Mouse (Mus musculus): ENCODE results near the gene Myrip.

The Myrip gene

DNA sequence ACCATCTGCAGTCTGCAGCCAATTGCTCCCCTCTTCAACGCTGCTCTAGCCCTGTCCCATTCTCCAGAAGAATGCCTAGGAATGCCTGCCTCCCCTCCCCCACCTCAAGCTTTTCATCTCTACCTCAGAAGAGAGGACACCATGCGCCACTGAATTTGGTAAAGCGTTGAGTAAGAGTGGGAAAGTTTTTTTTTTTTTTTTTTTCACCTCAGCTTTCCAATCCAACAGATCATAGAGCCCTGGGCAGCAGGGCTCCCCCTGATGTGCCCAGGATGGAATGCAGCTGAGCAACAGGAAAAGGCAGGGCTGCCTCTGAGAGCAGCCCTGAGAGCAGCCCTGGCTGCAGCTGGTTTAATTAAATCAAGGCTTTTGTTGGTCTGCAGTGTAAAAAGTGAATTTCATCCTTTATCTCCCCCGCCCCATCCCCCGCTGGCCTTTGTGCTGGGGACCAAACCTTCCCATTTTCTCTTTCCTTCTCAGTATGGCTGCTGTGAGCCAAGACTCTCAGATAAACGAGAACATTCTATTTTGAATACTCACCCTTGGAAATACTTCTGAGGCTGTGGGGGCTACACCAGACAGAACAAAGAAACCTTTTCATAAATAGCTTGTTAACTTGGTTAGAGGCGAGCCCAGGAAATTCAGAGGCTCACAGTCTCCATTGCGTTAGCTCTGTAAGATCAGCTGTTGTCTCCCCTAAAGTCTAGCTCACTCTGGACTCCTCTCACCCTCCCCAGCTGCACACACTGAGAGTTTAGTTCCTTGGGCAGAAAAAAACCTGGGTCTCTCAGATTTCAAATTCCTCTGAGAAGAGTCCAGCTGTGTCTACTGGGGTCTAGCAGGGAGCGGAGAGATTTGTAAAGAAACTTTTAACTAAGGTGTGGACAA lies 154.7 kb downstream of the Myrip start:
- no peak for DNase-seq (ENCODE audit: low spot score in 2 of 2)

DNA sequence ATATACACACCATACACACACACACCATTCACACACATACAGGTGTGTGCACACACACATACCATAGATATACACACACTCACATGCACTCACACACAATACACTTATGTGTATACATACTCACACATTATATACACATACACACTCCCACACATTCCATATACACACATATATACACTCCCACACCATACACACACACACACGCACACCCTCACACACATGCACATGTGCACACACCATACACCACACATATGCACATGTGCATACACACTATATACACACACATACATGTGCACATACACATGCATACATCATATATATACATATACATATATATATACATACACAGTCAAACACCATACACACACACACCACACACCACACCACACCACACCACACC lies 169.1 kb downstream of the Myrip start:
- no peak for DNase-seq (ENCODE audit: low spot score in 2 of 2)

- DNase-seq (ENCODE audit: low spot score in 2 of 2), result no peak
These were observed 180.3 kb downstream of the Myrip start for GRCm38 (mm10) chr9:120481644-120482043.

DNA sequence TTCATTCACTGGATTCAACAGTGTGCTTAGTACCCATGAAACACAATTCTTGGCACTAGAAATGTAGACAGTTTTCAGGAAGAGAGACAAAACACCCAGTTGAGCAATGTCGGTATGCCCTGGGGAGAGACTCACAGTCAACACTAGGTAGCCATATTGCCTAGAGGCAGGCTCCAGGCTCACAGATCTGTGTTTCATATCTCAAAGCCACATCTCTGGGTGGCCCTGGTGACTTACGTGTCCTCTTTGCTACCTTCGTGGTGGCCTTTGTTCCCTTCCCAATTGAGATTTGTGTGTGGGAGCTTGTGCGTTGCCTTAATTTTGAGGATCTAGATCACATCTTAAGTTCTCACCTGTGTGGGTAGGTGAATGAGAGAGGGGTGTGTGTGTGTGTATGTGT lies 181.1 kb downstream of the Myrip start:
- DNase-seq (ENCODE audit: low spot score in 2 of 2), result no peak

DNA sequence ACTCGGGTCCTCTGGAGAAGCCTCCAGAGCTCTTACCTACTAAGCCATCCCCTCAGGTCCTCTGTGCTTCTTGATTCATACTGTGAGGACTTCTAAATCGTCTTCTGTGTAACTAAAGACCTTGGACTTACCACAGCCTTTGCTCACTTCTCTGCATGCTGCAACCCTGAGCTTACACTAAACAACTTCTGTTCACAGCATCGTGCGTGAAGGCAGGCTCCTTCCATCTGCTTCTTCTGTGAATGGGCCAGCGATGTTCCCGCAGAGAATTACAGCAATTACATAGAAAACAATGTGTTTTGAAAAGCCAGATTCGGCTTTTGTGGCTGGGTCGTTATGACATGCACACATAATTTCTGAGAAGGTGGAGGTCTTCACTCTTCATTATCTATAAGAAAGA lies 181.8 kb downstream of the Myrip start:
- DNase-seq (ENCODE audit: low spot score in 2 of 2), result no peak

GRCm38 (mm10) chr9:120487076-120487475 lies 185.8 kb downstream of the Myrip start:
- DNase-seq (ENCODE audit: low spot score in 2 of 2), result no peak

- no peak for DNase-seq (ENCODE audit: low spot score in 2 of 2)
These were observed 190.2 kb downstream of the Myrip start for GRCm38 (mm10) chr9:120491509-120491908.

- no peak for DNase-seq (ENCODE audit: low spot score in 2 of 2)
These were observed 190.7 kb downstream of the Myrip start, which contains the start of gene Eif1b for GRCm38 (mm10) chr9:120492010-120492399. Gene Eif1b, plus strand, starts transcription at chr9:120492232.

GRCm38 (mm10) chr9:120492400-120493351 lies 191.4 kb downstream of the Myrip start:
- peak; percentile 78 to 84 for DNase-seq (ENCODE audit: low spot score in 2 of 2)

DNA sequence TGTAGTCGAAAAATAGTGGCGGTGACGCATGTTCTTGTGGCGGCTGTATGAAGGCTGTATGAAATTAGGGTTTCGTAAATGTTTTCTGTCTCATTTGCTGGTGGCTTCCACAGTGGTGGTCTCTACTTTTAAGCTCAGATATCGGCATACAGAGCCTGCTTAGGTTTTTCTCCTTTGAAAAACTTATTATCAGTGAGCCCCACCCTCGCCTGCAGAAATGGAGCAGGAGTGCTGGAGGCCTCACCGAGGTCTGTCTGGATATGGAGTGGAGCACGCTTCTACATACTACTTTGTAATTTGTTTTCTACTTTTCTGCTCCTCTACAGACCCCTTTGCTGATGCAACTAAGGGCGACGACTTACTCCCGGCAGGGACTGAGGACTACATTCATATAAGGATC lies 192.5 kb downstream of the Myrip start:
- no peak for DNase-seq (ENCODE audit: low spot score in 2 of 2)

DNA sequence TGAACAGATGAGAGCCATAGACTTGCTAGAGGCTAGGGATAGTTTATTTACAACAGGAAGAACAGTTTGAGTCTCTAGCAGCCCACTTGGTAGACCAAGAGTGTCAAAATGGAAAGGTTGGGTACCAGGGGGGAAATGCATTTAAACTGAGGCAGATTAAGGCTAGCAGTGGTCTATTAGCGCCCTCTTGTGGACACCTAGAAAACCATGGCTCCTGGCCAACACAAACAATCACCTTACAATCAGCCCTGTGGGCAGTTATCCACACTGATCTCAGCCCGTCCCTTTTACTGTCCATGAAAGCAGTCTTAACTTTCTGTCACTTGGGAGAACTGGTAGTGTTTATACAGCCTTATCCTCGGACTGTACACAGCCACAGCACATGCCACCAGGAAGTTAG lies 195.4 kb downstream of the Myrip start:
- DNase-seq (ENCODE audit: low spot score in 2 of 2), result peak; percentile 38 to 61

- DNase-seq (ENCODE audit: low spot score in 2 of 2), result no peak
These were observed 196.7 kb downstream of the Myrip start for GRCm38 (mm10) chr9:120497983-120498382.

DNA sequence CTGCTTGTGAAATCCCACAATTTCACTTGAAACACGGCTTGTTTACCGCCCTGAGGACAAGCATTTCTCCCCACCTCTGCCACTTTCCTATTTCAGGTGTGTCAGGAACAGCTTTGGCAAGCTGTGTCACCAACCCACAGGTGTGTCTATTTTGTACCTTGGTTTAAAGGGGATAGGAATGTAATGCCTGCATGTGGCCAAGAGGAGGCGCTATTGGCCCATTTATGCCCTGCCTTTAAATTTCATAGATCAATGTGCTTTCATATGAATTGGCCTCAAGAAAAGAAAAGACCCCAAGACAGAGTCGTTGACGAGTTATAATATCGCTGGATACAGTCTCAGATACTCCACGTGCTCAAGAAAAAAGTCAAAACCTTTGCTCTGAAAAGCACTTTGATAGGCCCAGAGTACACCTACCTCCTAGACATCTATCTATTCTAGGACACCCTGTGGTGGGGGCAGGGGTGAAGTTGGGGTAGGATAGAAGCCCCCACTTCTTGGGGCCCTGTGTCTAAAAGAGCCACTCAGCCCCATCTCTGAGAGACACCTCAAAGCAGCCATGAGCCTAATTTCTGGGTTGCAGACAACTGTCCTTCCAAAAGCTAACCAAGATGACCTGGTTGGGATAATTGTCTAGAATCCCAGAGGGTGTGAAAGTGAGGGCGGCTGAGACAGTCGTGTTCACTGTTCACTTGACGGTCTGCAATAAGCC lies 200.0 kb downstream of the Myrip start:
- DNase-seq (ENCODE audit: low spot score in 2 of 2), result peak; percentile 19 to 42

DNA sequence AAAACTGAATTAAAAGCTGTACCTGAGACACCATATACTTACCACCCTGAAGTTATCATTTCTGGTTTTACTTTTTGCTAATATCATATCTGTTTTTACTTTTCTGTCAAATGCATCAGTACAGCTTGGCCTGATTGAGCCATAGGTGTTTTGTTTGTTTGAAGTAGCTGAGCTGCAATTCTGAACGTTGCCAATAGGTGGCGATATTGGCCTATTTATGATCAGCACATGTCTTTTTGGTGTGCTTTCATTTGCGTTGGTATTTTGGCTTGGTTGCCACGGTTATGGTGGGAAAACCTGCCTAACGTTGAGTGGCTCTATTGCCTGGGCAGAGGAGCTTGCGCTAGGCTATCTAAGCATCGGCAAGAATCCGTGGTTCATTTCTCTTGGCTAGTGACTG lies 200.7 kb downstream of the Myrip start:
- peak; percentile 63 to 85 for DNase-seq (ENCODE audit: low spot score in 2 of 2)

DNA sequence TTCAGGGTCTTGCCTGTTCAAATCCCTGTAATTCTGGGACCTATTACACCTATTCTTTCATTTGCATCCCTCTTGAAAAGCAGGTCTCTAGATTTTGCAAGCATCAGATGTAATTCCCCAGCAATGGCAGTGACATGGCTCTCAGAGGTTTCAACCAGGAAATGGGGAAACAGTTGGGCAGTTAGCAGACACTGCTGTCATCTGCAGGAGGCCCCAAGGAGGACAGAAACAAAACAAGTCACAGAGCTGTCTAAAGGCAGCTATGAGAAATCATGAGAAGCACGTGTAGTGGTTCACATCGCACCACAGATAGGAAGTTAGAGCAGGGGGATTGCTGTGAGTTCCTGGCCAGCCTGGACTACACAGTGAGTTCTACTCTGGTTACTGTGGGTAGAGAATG lies 203.1 kb downstream of the Myrip start:
- DNase-seq (ENCODE audit: low spot score in 2 of 2), result no peak

DNA sequence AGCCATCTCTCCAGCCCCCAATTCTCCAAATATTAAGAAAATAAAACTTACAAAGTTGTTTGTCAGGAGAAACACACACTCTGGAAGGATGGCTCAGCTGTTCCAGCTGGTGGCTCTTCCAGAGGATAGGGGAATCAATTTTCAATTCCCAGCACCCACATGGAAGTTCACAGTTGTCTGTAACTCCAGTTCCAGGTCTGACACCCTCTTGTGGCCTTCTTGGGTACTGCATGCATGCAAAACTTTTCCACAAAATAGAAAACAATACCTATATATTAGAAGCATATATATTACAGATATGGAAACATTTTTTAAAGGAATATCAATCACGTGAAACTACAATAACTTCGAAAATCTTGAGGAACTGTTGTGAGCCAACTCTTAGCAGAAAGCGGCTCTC lies 210.5 kb downstream of the Myrip start:
- DNase-seq (ENCODE audit: low spot score in 2 of 2), result peak; percentile 36 to 53

DNA sequence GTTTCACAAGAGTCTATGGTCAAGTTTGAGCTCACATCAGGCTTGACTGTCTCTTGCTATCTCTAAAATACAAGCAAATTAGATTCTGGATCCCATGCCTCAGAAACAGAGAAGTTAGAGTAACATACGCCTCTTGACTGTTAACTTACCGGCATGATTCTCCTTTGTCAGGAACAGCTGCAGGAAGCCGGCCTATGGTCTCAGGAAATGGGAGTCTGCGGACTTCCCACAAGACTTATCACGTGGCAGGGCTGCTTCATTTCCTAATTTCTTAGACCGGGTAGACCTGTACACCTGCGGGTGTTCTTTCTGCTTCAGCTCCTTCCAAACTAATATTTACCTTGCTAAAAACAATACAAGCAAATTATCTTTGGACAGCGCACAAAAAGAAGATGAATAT lies 215.4 kb downstream of the Myrip start:
- no peak for DNase-seq (ENCODE audit: low spot score in 2 of 2)

GRCm38 (mm10) chr9:120518946-120519345 lies 217.6 kb downstream of the Myrip start:
- DNase-seq (ENCODE audit: low spot score in 2 of 2), result no peak

DNA sequence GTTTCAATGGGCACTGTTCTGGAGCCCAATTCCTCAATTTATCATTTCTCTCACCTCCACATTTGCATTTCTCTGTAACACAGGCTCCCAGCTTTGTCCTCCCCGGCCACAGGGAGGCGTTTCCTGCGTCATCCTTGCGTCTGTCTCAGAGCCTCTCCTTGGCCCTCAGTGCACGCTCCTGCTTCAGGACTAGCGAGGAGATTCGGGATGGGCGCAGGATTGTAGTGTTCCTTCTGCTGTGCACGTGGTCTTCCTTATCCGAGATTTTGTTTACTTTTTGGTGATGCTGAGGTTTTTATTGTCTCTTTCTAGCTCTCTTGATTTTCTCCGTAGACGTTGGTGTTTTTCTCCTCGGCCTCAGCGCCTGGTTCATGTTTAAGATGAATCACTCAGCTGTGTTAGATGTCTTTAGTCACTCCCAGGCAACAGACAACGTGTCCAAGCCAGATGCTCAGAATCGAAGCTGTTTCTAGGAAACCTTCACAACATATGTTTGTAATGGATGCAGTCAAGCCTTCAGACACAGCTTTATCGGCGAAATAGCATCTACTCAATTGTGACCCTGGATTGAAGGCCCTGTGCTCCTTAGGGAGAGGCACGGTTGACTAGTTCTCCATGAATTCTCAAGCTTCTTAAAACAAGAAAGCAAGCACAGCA lies 218.3 kb downstream of the Myrip start:
- no peak for DNase-seq (ENCODE audit: low spot score in 2 of 2)

DNA sequence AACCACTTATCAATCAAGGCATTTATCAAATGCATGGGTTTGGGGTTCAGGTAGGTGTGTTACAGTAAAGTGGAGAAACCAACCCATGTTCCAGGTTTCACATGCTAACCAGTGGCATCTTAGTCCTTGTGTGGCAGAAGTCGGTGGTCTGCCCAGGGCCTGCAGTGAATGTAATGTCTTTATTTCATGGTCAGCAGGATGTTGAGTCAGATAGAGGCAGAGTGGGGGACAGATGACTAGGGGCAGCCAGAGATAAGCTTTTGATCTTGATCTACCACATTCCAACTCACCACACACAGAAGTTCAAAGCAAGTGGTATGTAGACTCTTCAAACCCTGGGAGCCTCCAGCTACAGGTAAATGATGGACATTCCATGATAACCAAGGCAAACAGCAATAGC lies 219.8 kb downstream of the Myrip start:
- no peak for DNase-seq (ENCODE audit: low spot score in 2 of 2)
